Mouse (Mus musculus): ENCODE measurements around the gene H2-Aa.
A peak's percentile ranks its signal among the peaks of the same experiment; 100 is the strongest.
"Not testable (repeated sequence)": the region's sequence is repeated elsewhere in the genome, so short reads cannot be mapped to it uniquely, and the experiment has no call there.

The H2-Aa gene

DNA sequence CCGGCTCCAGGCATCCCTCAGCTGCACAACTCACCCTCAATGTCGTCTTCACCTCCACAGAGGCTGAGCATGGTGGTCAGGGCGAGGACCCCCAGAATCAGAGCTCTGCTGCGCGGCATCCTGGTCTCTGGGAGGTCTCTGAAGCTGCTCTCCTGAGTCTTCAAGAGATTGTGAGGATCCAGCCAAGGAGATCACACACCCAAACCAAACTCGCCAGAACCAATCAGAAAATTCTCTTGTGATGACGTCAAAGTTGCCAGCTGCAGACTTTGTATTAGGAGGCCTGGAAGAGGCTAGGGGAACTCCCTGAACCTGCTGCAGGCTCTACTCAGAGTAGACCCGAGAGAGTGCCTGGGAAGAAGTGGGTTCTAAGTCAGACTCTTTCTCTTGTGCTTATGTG, at the start of gene H2-Aa:
H2-Aa (minus strand) TSS at position 176 of the 400 bp plus-strand sequence.
- peak; percentile 73 to 77 for DNase-seq

DNA sequence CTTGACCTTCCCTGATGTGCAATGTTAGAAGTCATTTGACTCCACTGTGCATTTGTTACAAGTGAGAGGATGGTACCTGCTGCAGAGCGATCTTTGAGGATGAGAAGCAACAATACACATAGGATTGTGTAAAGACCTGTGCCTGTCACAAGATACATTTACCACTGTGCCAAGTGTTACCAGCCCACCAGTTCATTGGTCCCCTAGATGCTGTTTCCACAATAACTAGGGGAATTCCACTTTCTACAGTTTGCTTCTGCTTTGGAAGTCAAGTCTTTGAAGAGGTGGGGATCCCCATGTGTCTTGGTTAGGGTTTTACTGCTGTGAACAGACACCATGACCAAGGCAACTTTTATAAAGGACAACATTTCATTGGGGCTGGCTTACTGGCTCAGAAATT, 43.6 kb upstream of the H2-Aa start:
- DNase-seq: no peak

DNA sequence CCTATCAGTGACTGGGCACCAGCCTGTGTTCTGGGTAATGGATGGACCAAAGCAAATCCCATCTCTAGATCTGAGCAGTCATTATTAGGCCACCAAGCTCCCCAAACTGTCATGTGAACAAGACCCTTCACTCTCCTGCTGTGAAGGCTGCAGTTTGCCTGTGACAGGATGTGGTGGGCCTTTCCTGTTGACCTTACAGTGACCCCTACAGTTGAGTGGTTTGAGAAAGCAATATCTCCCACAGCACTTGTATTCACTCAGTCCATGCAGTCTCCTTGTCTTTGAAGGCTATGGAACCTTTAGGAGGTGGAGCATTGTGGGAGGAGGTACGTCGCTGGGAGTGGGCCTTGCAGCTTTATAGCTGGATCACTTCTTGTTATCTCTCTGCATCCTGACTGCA, 42.2 kb upstream of the H2-Aa start:
- DNase-seq: no peak

DNA sequence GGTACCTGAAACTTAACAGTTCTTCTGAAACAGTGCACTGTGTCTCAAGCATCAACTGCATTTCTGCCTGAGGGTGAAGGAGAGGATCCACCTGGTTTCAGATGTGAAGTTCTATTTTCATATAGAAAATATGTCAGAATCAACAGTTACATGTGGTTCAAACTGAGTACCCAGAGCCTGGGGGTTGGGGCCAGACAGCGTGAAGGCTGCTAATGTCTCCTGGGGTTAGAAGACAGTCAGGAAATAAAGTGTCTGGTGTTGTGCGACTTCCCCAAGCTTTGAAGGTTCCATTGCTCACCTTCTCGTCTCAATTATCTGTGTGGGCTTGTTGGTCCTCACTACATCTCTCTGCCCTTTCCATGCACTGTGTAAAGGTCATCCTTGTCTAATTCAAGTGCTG, 38.8 kb upstream of the H2-Aa start:
- DNase-seq: no peak

DNA sequence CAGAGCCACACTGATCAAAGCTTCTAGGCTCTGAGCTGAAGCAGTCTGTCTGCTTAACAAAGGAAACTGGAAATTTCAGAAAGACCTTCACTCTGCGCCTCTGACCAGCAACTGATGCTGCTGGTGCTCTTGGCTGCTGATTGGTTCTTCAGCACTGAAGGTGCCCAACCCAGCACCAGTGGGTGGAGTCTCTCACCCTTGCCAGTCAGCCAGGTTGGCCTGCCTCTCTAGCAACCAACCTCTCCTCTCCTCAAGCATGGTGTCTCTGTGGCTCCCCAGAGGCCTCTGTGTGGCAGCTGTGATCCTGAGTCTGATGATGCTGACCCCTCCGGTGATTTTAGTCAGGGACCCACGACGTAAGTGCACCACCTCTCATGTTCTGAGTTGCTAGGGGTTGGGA, 37.8 kb upstream of the H2-Aa start, which contains the start of gene H2-Eb2:
H2-Eb2 (plus strand) TSS at position 230 of the 400 bp plus-strand sequence.
- DNase-seq: peak; percentile 21 to 35

DNA sequence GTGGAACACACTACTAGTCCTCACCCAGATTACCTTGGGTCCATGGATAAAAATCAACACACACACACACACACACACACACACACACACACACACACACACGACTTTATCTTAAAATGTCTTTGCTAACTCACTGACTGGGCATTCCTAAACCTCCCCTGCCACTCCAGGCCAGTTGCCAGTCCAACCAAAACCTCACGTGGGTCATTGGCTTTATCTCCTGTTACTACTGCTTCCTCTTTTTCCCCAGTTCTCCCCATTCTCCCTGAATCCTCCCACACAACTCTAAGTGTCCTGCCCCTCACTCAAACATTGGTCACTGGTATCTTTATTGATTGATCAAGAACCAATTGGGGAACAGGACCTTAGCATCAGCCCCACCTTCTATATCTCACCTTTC, 29.7 kb upstream of the H2-Aa start:
- DNase-seq: no peak

DNA sequence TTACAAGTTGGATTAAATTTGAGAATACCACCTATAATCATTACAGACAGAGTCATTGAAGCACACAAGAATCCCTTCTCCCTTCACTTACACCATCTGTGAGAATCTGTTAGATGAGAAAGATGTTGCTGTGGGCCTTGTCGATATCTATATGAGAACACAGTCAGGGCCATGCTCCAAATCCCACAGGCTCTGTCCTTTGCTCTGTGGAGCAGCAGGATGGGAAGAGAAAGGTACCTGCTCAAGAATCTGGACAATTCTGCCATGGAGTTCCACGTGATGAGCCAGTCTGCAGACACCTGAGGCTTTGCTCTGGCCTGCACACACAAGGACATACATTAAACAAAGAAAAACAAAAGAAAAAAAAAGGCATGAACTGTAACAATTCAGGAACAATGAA, 29.1 kb upstream of the H2-Aa start:
- DNase-seq: no peak

DNA sequence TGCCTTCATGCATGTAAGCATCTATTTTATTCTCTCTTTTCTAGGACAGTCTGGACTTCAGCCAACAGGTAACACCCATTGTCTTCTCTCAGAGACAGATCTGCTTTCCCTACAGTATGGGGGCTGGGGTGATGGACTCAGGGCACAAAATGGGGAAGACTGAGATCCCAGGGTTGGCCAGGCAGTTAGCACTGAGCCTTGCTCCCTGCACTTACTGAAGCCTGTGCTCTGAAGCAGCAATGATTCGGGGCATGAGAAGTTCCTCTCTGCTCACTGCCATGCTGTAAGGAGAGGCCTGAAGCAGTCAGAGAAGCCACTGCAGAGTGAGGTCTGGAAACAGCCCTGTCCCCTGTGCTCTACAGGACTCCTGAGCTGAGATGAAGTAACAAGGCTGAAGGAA, 27.9 kb upstream of the H2-Aa start:
- no peak for DNase-seq

DNA sequence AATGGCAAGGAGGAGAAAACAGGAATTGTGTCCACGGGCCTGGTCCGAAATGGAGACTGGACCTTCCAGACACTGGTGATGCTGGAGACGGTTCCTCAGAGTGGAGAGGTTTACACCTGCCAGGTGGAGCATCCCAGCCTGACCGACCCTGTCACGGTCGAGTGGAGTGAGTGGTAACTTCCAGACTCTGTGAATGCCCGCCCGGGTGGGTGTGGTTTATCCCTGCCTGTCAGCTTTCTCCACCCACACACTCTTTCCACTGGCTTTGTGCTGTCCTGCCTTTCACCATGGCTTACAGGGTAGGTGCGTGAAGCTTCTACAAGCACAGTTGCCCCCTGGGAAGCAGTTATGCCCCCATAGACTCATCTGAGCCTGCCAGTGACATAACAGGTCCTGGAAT, 26.7 kb upstream of the H2-Aa start:
- DNase-seq: no peak

DNA sequence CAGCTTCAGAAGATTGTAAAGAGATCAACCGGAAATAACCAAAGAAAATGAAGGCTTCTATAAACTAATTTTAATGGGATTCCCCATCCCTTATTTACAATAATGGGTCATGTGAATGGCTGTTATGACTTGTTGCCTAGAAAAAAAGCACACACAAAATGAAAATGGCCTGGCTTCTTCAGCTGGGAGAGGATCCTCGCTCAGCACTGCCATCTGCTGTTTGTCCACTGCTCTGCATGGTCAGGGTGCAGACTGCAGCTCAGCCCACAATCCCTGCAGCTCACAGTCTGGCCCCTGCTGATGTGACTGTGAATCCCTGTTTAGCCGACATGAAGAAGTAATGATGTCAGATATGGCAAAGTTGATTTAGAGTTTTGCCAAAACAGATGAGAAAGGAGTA, 25.8 kb upstream of the H2-Aa start:
- peak; percentile 76 to 82 for DNase-seq

DNA sequence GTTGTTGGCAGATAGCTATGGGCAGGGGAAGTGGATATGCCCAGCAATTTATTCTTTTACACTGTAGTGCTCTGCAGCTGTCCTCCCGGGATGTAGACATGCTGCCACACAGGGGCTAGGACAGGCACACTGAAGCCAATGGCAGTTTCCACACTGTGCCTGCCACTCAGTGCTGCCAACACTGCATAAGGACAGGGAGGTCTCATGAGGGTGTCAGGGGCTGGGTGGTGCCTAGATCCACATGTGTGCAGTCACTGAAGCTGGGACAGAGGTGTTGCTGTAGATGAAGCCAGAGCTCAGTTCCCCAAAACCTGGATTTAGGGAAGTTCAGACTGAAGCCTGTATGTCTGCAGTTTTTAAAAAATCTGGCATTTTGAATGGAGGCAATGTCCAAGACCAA, 24.6 kb upstream of the H2-Aa start:
- no peak for DNase-seq

DNA sequence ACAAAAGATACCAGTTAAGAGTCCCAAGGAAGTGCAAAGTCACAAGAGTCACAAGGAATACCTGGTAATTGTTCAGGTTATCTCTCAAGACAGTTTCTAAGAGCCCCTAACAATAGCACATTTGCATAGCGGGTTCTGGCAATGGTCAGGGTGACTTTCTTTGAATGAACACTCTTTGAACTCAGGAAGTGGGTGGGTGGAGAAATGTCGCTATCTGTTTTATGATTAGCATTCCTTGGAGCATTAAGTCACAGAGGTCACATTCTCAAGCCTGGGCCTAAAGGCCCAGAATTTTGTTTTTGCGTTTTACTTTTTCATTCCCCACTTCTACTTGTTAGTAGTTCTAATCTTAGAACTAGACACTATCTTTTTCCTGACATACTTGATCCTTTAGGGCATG, 22.9 kb upstream of the H2-Aa start:
- not testable (repeated sequence) for DNase-seq

DNA sequence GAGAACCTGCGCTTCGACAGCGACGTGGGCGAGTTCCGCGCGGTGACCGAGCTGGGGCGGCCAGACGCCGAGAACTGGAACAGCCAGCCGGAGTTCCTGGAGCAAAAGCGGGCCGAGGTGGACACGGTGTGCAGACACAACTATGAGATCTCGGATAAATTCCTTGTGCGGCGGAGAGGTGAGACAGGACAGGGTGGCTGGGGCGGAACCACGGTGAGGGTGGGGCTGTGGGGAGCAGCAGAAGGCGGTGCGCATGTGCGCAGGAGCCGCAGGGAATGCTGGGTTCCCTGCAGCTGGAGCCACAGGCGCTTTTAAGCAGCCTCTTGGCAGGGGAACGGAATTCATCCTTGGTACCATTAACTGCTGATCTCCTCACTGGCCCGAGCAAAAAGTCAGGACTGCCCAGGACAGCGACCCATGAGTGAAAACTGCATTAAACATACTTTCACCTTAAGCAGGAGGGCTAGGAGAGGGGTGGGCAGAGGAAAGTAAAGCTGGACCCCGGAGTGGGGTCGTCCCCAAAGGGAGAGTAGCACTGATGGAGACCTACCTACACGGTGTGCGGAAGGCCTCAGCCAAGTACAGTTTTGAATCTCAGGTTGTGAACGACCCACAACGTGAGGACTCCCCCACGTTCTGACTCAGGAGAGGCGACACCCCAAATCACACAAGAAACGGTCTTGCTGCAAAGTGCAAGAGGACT, 22.2 kb upstream of the H2-Aa start:
- DNase-seq: peak; percentile 72 to 76

DNA sequence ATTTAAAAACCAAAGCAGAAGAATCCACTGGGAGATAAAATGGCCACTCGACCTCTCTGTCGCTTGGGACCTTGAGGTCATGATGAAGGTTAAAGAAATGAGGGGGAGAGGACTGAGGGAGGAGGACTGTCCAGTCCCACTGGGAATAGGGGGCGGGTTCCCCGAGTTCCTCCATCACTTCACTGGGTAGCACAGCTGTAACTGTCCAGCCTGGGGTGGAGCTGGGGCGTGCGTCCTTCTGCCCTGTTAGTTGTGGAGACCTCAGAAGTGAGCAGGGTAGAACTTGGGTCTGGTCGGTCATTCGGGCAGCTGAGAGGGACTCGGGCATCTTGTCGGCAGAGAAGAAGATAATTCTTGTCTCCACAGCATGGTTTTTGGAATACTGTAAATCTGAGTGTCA, 21.6 kb upstream of the H2-Aa start:
- no peak for DNase-seq

DNA sequence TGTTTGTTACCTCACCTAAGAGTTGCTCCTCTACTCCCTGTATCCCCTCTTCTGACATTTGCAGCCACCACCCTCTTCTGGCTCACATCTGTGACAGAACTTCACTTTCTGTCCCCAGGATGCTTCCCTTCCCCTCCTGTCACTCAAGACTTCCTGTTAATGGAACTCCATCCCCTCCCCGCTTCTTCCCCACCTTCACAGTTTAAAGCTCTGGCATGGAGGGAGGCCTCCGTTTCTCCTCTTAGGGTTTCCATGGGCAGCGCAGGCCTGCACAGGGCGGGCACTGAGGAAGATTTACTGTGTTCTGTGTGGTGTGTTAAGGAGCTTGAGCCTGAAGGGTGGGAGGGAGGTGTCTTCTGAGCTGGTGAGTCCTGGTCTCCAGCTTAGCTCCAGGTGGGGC, 20.5 kb upstream of the H2-Aa start:
- no peak for DNase-seq

DNA sequence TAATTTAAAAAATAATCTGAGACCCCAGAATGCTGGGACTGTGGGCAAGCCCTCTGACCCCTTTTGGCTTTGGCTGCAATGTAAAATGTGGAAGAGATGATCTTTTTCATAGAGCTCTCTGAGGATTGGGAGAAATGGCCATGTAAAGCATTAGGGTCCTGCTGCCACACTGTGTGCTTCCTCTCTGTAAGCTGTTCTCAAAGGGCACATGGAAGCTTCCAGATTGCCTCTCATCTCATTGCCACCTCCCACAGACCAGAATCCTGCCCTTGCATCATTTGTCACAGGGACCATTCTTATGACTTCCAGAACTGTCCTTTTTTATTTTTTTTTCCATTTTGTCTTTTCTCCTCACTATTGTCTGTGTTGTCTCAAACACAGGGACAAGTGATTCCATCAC, 19.6 kb upstream of the H2-Aa start:
- no peak for DNase-seq

DNA sequence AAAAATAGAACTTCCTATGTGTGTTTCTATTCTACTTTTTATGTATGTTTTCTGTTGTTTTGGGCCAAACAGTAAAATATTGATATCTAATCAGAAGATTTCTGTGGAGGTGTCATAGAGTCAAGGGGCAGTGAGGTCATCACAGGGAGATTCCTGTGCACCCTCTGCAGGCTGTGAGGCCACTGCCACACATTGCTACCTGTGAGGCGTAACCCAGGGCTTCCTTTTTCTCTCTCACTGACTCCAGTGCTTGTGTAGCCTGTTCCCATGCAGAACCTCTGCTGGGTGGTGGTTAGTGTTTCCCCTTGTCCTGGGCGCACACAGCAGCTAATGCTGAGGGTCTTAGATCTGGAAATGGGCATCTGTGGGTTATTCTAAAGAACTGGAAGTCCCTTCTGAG, 18.8 kb upstream of the H2-Aa start:
- DNase-seq: no peak

DNA sequence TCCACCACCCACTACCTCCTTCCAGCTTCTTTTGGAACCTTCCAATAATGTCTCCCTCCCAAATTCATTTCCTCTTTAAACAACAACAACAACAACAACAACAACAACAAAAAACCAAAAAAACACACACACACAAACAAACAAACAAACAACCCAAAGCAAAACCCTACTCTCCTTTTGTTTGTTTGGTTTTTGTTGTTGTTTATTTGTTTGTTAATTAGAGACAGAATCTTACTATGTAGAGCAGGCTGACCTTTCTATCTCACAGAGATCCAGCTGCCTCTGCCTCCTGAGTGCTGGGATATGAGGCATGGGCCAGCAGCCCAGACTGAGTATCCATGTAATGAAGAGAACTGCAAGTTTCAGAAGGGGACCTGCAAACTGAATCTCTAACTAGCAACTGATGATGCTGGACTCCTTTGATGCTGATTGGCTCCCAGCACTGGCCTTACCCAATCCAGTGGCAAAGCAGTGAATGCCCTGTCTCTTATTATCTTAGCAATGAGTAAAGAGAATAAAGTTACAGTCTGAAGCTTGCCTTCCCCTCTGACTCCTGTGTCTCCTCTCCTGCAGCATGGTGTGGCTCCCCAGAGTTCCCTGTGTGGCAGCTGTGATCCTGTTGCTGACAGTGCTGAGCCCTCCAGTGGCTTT, 17.9 kb upstream of the H2-Aa start, which contains the start of gene H2-Eb1:
H2-Eb1 (plus strand) TSS at position 488 of the 651 bp plus-strand sequence.
- peak; percentile 81 for DNase-seq

DNA sequence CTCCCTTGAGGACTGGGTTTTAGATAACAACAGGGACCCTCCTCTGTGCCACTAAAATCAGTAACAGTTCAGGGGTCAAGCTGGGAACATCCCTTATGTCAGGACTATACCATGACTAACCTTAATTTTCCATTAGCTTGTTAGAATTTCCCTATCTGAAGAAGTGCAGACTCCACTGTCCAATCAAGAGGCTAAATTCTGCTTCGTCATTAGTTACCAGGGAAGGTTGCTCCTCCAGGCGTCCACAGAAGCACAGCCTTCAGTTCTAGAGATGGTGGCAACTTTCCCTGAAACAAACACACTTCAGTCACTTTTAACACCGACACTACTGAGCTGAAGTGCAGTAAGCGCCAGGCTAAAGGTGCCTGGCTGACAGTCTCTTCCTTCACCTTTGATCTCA, 17.1 kb upstream of the H2-Aa start:
- peak; percentile 44 to 51 for DNase-seq

DNA sequence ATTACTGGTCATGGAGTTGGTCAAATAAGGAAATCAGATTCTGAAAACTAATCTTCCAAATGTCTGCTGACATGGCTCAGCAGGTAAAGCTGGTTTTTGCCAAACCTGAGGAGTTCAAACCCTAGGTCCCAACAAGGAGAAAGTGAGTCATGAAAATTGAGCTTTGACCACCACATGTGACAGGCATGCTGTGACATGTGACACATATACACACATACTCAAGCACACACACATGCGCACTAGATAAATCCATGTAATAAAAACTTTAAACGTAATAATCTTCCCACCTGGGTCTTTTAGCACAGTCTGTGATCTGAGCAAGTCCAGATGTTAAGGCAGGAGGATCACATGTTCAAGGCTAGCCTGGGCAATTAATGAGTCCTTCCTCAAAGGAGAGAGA, 16.2 kb upstream of the H2-Aa start:
- DNase-seq: no peak

DNA sequence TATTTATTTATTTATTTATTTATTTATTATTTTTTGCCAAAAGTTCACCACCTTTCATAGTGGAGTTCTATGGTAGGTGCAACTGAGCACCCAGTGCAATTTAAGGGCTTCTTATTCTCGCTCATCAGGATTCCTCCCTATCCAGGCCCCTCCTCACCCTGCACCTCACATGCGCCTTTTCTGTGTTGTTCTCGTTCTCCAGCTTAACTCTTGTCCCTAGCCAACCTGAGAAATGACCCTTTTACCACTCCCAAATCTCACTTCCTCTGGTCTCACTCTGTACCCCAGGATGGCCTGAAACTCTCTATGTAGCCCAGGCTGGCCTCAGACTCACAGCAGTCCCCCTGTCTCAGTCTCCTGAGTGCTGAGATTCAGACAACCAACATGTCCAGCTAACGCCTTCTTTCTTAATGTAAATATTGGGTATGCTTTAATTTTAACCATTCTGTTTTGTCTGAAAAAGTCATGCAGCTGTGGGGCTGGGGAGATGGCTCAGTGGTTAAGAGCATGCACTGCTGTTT, 14.1 kb upstream of the H2-Aa start:
- no peak for DNase-seq

DNA sequence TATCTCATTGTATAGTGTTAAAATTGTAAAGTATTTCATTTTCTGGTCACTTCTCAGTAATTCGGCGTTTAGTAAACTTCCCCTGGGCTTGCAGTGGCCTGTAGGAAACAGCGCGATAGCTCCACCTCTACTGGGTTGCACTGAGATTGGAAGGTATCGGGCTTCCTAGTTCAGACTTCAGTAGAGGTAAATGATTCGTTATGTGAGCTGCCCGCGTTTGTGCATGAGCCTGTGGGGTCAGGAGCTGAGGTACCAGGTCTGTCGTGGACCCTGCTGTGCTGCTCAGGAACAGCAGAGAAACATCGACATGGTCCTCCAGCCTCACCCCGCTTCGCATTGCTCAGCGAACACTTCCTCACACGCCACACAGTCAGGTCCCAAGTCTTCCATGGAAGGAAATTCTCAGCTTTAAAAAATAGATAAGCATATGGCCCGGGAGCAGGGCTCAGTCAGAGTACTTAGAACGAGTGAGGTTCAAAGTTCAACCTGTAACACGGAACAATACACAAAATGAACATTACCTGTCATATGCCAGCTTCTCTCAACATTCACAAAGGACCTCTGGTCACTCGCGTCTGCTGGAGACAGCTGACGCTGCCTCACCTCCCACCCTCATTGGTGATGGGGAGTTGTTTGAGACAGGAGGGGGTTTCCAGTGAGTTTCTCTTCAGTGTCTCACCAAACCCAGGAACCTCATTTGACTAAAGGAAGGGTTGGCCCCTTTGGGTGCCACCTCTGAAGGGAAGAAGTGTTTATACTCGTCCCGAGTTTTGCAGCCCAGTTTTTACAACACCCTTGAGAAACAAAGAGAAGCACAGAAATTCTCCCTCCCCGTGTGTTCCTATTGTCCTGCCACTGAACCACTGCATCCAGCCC, 13.3 kb upstream of the H2-Aa start:
- no peak for DNase-seq

DNA sequence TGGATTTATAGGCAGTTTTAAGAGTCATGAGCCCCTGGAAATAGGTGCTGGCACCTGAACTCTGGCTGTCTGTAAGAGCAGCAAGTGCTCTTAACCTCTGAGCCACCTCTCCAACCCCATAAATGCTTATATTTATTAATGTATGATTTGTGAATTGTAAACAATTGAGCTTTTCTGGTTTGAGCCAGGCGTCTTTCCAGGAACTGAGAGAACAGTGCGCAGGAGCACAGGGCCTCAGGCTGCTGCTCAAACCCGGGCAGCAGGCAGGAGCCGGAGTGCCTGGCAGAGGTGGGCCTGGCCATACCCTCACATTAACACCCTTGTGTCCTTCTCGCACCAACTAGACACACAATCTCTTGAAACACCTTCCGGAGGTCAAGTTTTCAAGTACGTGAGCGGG, 12.4 kb upstream of the H2-Aa start:
- no peak for DNase-seq

Measured in thymus, postnatal 36 days (tissue).